Mouse (Mus musculus) midbrain, embryonic 14.5 days (tissue): Measurements from ENCODE around the gene Wipf1. TPM values are rescaled to one million over a fixed set of nuclear protein-coding genes. Genes with fewer than 3 reads are reported as not detected.

Experiments used
- ATAC-seq: fragments of 200-750 bp; cut with Nextera tagmentation; 2 replicates; pipeline ENCODE4 v1.8.0; 2017; ENCODE audit warnings: moderate number of reproducible peaks, moderate library complexity; ENCODE audit not compliant: low FRiP score, low TSS enrichment
- DNase-seq: peaks from one replicate; pipeline ENCODE4 v3.0.0-alpha.2; 2015
- H3K27ac ChIP-seq: fragments of 300-500 bp; sonication (generic); replicated peaks from 2 replicates; pipeline ENCODE4 v1.5.1; 2014; ENCODE audit warnings: mild to moderate bottlenecking, low read depth, low read length, moderate library complexity
- H3K27me3 ChIP-seq: fragments of 300-500 bp; sonication (generic); 2 replicates; pipeline ENCODE4 v1.6.1; 2014; ENCODE audit warnings: low read length, control low read depth, mixed read lengths; ENCODE audit not compliant: control insufficient read depth, insufficient read depth
- H3K36me3 ChIP-seq: fragments of 300-500 bp; sonication (generic); 2 replicates; pipeline ENCODE4 v1.6.1; 2014; ENCODE audit warnings: low read length, control low read depth; ENCODE audit not compliant: control insufficient read depth, insufficient read depth
- H3K4me1 ChIP-seq: fragments of 300-500 bp; sonication (generic); 2 replicates; pipeline ENCODE4 v1.6.1; 2014; ENCODE audit warnings: mild to moderate bottlenecking, antibody characterized with exemption, low read length, control low read depth; ENCODE audit not compliant: control insufficient read depth, insufficient read depth
- H3K4me2 ChIP-seq: fragments of 300-500 bp; sonication (generic); 2 replicates; pipeline ENCODE4 v1.6.1; 2014; ENCODE audit warnings: mild to moderate bottlenecking, low read length, moderate library complexity
- H3K4me3 ChIP-seq: fragments of 300-500 bp; sonication (generic); replicated peaks from 2 replicates; pipeline ENCODE4 v1.5.1; 2014; ENCODE audit warnings: low read depth, low read length
- H3K9ac ChIP-seq: fragments of 300-500 bp; sonication (generic); replicated peaks from 2 replicates; pipeline ENCODE4 v1.6.1; 2014; ENCODE audit warnings: mild to moderate bottlenecking, low read length, moderate library complexity
- H3K9me3 ChIP-seq: fragments of 300-500 bp; sonication (generic); 2 replicates; pipeline ENCODE4 v1.6.1; 2016; ENCODE audit warnings: low read length, control low read depth, mixed read lengths; ENCODE audit not compliant: control insufficient read depth
- WGBS: fragments of 180-500 bp; shearing (Covaris S2); extraction: QIAGEN DNeasy Blood & Tissue Kit; methylation state at CpG from one replicate; pipeline ENCODE4 v1.1.7; 2014; 5-methylcytosine and 5-hydroxymethylcytosine counted together
- polyA plus RNA-seq: library from polyadenylated mRNA; unstranded; fragments of >200 nt; fragmentation: Nextera tagmentation; extraction: Ambion mirVana; gene quantifications from 2 replicates; pipeline ENCODE4 v1.2.1, GENCODE M21; 2014

Gene Wipf1
- polyA plus RNA-seq, 1 experiment from 2014 or later = 2.8 TPM

DNA sequence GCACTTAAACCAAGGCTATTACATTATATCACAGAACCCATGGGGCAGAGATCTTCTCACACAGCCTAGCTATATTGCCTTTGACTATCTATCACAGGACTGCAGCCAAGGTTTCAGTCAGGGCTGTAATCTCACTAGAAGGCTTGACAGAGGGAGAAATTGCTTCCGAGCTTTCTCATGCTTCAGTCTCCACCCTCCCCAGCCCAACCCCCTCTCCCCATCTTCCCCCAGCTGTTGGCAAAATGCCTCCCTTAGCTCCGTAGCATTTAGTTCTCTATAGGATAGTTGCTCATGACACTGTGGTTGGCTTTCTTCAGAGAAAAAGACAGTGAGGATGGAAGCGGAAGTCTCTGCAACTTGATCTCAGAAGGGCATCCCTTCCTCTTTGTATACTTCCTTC lies 54.0 kb downstream of the Wipf1 start:
- WGBS = 72% methylated on average over 3 of the region's 3 CpGs
- Histone ChIP-seq H3K4me1 (no peaks in the 10 kb centered on the region), H3K9me3 (no peaks in the 10 kb centered on the region), H3K9ac (no peak overlapping the region), H3K27ac (no peak overlapping the region), H3K4me2 (no peak overlapping the region), H3K4me3 (no peak overlapping the region), H3K36me3 (no peaks in the 10 kb centered on the region), H3K27me3 (no peaks in the 10 kb centered on the region)
- DNase-seq (peak; percentile 25), ATAC-seq (no peak)

DNA sequence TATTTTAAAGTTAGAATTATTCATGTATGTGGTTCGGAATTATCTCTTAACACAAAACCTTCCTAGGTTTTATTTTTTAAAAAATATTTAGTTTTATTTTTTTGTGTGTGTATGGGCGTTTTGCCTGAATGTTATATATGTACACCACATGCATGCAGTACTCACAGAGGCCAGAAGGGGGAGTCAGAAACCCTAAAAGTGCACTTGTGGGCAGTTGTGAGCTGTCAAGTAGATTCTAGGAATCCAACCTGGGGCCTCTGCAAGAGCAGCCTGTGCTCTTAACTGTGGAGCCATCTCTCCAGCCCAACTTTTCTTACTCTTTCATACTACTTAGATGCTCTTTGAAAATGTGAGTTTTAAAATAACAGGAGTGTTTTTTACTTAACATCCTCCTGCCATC lies 57.4 kb downstream of the Wipf1 start:
- ATAC-seq (no peak), DNase-seq (no peak)
- Histone ChIP-seq H3K36me3 (no peaks in the 10 kb centered on the region), H3K9me3 (no peaks in the 10 kb centered on the region), H3K9ac (no peak overlapping the region), H3K27me3 (no peaks in the 10 kb centered on the region), H3K4me3 (no peak overlapping the region), H3K27ac (no peak overlapping the region), H3K4me2 (no peak overlapping the region), H3K4me1 (no peaks in the 10 kb centered on the region)
- 97% methylated on average over 2 of the region's 2 CpGs for WGBS

DNA sequence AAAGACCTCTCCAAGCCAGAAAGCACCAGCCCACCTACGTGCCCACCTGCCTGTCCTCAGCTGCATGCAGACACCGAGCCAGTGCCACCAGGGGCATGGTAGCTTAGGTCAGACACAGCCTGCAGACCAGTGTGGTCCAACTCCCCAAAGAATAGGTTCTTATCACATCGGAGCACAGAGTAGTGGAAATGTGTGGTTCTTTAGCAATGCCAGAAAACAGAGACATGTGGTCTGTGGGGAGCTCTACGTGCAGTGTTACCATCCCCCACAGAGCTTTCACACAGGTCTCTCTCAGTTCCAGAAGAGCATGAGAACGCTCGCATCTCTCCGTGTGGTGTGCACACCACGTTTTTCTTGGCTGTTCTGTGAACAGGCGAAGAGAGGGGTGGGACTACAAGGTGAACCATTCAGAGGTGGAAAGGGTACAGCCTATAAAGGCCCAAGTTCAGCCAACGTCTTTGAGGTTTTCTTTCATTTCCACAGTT lies 59.3 kb downstream of the Wipf1 start:
- no peak overlapping the region for H3K4me2 ChIP-seq
- DNase-seq = no peak
- H3K4me1 ChIP-seq = no peaks in the 10 kb centered on the region
- no peaks in the 10 kb centered on the region for H3K9me3 ChIP-seq
- no peak overlapping the region for H3K27ac ChIP-seq
- H3K27me3 ChIP-seq = no peaks in the 10 kb centered on the region
- H3K36me3 ChIP-seq = no peaks in the 10 kb centered on the region
- 90% methylated on average over 10 of the region's 10 CpGs for WGBS
- no peak overlapping the region for H3K9ac ChIP-seq
- no peak for ATAC-seq
- no peak overlapping the region for H3K4me3 ChIP-seq

DNA sequence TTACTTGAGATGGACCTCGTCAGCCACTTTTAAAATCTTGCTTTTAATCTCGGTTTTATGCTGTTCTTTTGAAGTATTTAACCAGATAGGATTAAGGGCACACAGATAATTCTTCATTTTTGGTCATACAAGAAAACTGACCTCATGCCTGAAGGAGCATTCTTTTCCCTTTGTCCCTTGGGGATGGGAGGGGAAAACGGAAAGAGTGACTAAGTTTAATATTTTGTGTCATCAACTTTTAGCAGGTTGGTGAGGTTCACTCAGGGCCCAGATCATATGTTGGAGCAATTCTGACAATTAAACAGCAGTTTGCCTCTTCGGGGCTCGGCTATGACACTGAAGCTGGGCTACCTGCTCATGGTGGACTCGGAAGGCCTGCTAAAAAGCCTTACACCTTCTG lies 60.0 kb downstream of the Wipf1 start:
- Histone ChIP-seq H3K9me3 (no peaks in the 10 kb centered on the region), H3K36me3 (no peaks in the 10 kb centered on the region), H3K4me2 (no peak overlapping the region), H3K4me1 (no peaks in the 10 kb centered on the region), H3K27me3 (no peaks in the 10 kb centered on the region), H3K4me3 (no peak overlapping the region), H3K9ac (no peak overlapping the region), H3K27ac (no peak overlapping the region)
- 93% methylated on average over 6 of the region's 6 CpGs for WGBS
- DNase-seq (no peak), ATAC-seq (no peak)

DNA sequence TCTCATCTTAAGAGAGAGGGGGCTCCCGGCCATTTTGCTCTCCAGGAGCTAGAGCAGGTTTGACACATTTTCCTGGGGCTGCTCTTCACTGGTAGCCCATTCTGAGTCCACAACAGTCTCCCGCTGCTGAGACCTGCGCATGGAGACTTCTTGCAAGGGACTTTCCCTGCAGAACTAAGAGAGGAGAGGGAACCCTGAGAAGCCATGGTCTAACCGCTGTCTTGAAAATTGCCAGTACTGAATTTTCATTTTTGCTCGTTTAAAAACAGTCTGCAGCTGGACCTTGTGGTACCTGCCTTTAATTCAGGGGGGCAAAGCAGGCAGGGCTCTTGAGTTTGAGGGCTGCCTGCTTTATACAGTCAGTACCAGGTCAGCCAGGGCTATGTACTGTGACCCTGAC lies 60.5 kb downstream of the Wipf1 start:
- Histone ChIP-seq H3K9ac (no peak overlapping the region), H3K27me3 (no peaks in the 10 kb centered on the region), H3K9me3 (no peaks in the 10 kb centered on the region), H3K27ac (no peak overlapping the region), H3K36me3 (no peaks in the 10 kb centered on the region), H3K4me2 (no peak overlapping the region), H3K4me1 (no peaks in the 10 kb centered on the region), H3K4me3 (no peak overlapping the region)
- no peak for ATAC-seq
- WGBS = 92% methylated on average over 5 of the region's 5 CpGs
- DNase-seq = no peak

DNA sequence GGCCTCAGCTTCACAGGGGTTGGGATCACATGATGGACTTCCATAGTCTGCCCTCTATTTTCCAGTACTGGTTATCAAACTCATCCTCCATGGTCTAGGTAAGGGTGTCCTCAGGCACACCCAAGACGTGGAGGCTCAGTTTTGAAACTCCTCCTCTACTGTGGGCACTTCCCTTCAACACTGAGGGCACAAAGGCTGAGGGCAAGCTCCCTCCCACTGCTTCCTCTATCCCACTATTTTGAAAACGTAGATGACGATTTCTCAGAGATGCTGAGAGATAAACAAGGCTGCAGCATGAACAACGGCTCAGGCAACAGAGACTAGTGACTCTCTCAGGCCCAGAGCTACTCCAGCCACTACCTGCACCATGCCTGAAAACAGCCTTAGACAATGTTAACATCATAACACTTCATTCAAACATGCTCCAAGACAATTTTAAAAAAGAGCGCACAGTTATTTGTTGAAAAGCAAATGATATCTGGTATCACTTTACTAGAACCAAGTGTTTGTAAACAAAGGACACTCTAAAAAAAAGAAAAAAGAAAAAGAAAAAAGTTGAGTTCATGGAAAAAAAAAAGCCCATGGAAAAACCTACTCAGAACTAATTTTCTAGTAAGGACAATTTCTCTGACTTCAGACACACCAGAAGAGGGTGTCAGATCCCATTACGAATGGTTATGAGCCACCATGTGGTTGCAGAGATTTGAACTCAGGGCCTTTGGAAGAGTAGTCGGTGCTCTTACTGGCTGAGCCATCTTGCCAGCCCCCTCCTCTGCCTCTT lies 62.3 kb downstream of the Wipf1 start:
- no peak overlapping the region for H3K9ac ChIP-seq
- no peaks in the 10 kb centered on the region for H3K36me3 ChIP-seq
- no peaks in the 10 kb centered on the region for H3K27me3 ChIP-seq
- H3K4me2 ChIP-seq = no peak overlapping the region
- no peaks in the 10 kb centered on the region for H3K9me3 ChIP-seq
- DNase-seq = no peak
- no peaks in the 10 kb centered on the region for H3K4me1 ChIP-seq
- ATAC-seq = no peak
- H3K27ac ChIP-seq = no peak overlapping the region
- H3K4me3 ChIP-seq = no peak overlapping the region
- WGBS = 88% methylated on average over 7 of the region's 7 CpGs

DNA sequence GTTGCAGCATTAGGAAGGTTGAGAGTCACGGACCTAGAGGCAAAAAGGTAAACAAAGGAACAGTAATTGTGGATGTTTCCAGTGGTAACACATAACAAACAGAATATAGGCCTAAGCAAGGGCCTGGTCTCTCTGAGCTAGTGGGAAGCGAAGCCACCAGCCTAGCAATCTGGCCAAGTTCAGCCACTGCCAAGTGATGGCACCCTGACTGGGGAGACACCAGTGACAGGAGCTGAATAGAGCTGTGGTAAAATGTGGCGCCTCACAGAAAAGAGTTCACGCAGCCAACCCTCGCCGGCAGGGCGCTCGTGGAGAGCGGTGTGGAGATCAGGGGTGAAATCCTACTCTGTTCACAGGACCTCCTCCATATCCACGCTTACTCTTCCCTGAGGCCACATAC lies 63.1 kb downstream of the Wipf1 start:
- WGBS = 94% methylated on average over 10 of the region's 10 CpGs
- Histone ChIP-seq H3K4me2 (no peak overlapping the region), H3K9me3 (no peaks in the 10 kb centered on the region), H3K27me3 (no peaks in the 10 kb centered on the region), H3K27ac (no peak overlapping the region), H3K4me1 (no peaks in the 10 kb centered on the region), H3K9ac (no peak overlapping the region), H3K36me3 (no peaks in the 10 kb centered on the region), H3K4me3 (no peak overlapping the region)
- DNase-seq = no peak
- ATAC-seq = no peak

DNA sequence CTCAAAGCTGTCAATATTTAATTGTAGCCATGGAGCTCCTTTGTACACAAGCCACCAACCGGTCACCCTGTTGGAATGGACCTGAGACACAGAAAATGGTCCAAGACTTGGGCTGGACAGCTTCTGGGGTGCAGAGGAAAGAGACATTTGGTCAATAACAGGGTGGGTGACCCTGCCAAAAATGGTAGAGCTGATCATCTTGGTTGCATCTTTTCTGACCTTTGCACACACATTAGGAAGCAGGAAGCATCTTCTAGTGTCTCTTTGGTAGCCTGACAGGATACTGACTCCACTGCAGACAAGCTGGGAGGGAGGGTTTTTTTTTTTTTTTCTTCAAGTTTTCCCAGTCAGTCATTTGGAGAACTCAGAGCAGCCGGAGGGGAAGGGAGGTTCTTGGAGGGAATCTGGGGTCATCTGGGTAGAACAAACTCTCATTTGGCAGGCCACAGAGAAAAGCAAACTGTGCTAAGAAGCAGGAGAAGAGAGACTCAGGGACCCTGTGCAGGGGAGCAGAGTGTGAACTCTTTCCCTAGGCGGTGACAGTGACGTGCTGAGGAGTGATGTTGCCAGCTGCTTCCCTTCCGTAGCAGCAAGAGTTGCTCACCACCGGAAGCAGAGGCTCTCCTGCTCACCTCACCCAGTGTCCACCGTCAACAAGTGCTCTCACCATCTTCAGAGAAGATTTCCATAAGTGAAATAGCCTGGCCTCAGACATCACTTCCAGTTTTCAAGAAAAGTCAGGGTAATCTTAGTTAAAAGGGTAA lies 65.9 kb downstream of the Wipf1 start:
- ATAC-seq (no peak), DNase-seq (no peak)
- Histone ChIP-seq H3K27me3 (no peaks in the 10 kb centered on the region), H3K9me3 (no peaks in the 10 kb centered on the region), H3K4me3 (no peak overlapping the region), H3K9ac (no peak overlapping the region), H3K4me1 (no peaks in the 10 kb centered on the region), H3K36me3 (no peaks in the 10 kb centered on the region), H3K27ac (no peak overlapping the region), H3K4me2 (no peak overlapping the region)
- WGBS = 75% methylated on average over 7 of the region's 7 CpGs
